23 mouse cellular contexts compared by ENCODE assay signal in genomic region chr10:95223211-95223610, GRCm38 (mm10).
DNase-seq lines count a peak whose midpoint lies in the region; ATAC-seq lines count a peak whose summit lies in the region.
"Had no signal": no experiment of that assay in that cellular context is flagged by ENCODE, and none has a peak within 500 bp of the region (broad histone marks: within the 10 kb centered on the region; RNA-seq: fewer than 3 reads in every experiment).

No protein-coding gene starts in this region.

- H3K36me3 ChIP-seq in intestine, embryonic 15.5 days, result no peaks in the 10 kb centered on the region
- H3K36me3 ChIP-seq: forebrain, embryonic 10.5 days; hindbrain, embryonic 15.5 days; kidney, embryonic 15.5 days; liver, embryonic 13.5 days; neural tube, embryonic 12.5 days; stomach, embryonic 15.5 days had no signal

- no peaks in the 10 kb centered on the region for H3K9me3 ChIP-seq in intestine, embryonic 15.5 days
- H3K9me3 ChIP-seq: forebrain, embryonic 10.5 days; hindbrain, embryonic 15.5 days; kidney, embryonic 15.5 days; liver, embryonic 13.5 days; neural tube, embryonic 12.5 days; stomach, embryonic 15.5 days had no signal

- 76% methylated on average over 16 of the region's 16 CpGs for WGBS in intestine, embryonic 15.5 days

- no peak overlapping the region for H3K4me2 ChIP-seq in intestine, embryonic 15.5 days (replicated peaks)
- H3K4me2 ChIP-seq: hindbrain, embryonic 15.5 days; kidney, embryonic 15.5 days; liver, embryonic 13.5 days; neural tube, embryonic 12.5 days; stomach, embryonic 15.5 days had no signal

- no peak overlapping the region for H3K9ac ChIP-seq in intestine, embryonic 15.5 days
- H3K9ac ChIP-seq: hindbrain, embryonic 15.5 days; kidney, embryonic 15.5 days; liver, embryonic 13.5 days; neural tube, embryonic 12.5 days; stomach, embryonic 15.5 days had no signal

- DNase-seq in cerebellum, adult 8-10 months, result no peak
- DNase-seq in frontal cortex, postnatal 10 days (ENCODE audit: low spot score in 2 of 2), result no peak
- no peak for DNase-seq in left cerebral cortex, postnatal 36 days (ENCODE audit: low spot score in 2 of 2)
- DNase-seq: adrenal gland, postnatal 10 days; gastrocnemius, adult 2 months; kidney, adult 11 months; kidney, postnatal 36 days; liver, embryonic 13.5 days; lung, adult 2 months; lung, postnatal 36 days; midbrain, embryonic 14.5 days; right cerebral cortex, postnatal 4 days; thymus, postnatal 25 days had no signal

- H3K27ac ChIP-seq in intestine, embryonic 15.5 days, result no peak overlapping the region
- H3K27ac ChIP-seq: forebrain, embryonic 10.5 days; gastrocnemius, adult 2 months; hindbrain, embryonic 15.5 days; kidney, embryonic 15.5 days; liver, embryonic 13.5 days; neural tube, embryonic 12.5 days; stomach, embryonic 15.5 days had no signal

- no peaks in the 10 kb centered on the region for H3K27me3 ChIP-seq in intestine, embryonic 15.5 days (replicated peaks)
- H3K27me3 ChIP-seq: hindbrain, embryonic 15.5 days; kidney, embryonic 15.5 days; liver, embryonic 13.5 days; neural tube, embryonic 12.5 days; Patski; stomach, embryonic 15.5 days had no signal

- peaks cover 6% of the 10 kb centered on the region; the same call in 1 of the 2 replicates for H3K4me1 ChIP-seq in intestine, embryonic 15.5 days (replicated peaks)
- H3K4me1 ChIP-seq: hindbrain, embryonic 15.5 days; liver, embryonic 13.5 days; stomach, embryonic 15.5 days had no signal

- H3K4me3 ChIP-seq in intestine, embryonic 15.5 days (replicated peaks), result no peak overlapping the region
- H3K4me3 ChIP-seq: forebrain, embryonic 10.5 days; gastrocnemius, adult 2 months; hindbrain, embryonic 15.5 days; kidney, embryonic 15.5 days; liver, embryonic 13.5 days; neural tube, embryonic 12.5 days; stomach, embryonic 15.5 days had no signal

- ATAC-seq in cerebellum, adult (ENCODE audit: insufficient number of reproducible peaks, low FRiP score, low TSS enrichment), result 0 out of 2 replicates have a peak, but pooled peaks have one; percentile 23
- peak; percentile 41; the same call in 1 of the 2 replicates for ATAC-seq in frontal cortex, adult (ENCODE audit: low TSS enrichment)
- 0 out of 2 replicates have a peak, but pooled peaks have one; percentile 43 for ATAC-seq in intestine, embryonic 15.5 days
- ATAC-seq in activated CD4-positive, CD25-positive, alpha-beta regulatory T cell, adult 4 months, result no peak
- ATAC-seq: Patski had no signal

- intact Hi-C loops in left cerebral cortex, postnatal 36 days (cut with DNase I), result no loop called here
